Mouse (Mus musculus): Measurements from ENCODE around the gene Ankrd65.

Ankrd65 gene

GRCm38 (mm10) chr4:155774971-155775740 is 15.1 kb upstream of the Ankrd65 start:
- in situ Hi-C loops (cut with MboI, MseI) = no loop called here

GRCm38 (mm10) chr4:155775855-155776254 is 14.4 kb upstream of the Ankrd65 start:
- in situ Hi-C loops (cut with MboI, MseI) = no loop called here

DNA sequence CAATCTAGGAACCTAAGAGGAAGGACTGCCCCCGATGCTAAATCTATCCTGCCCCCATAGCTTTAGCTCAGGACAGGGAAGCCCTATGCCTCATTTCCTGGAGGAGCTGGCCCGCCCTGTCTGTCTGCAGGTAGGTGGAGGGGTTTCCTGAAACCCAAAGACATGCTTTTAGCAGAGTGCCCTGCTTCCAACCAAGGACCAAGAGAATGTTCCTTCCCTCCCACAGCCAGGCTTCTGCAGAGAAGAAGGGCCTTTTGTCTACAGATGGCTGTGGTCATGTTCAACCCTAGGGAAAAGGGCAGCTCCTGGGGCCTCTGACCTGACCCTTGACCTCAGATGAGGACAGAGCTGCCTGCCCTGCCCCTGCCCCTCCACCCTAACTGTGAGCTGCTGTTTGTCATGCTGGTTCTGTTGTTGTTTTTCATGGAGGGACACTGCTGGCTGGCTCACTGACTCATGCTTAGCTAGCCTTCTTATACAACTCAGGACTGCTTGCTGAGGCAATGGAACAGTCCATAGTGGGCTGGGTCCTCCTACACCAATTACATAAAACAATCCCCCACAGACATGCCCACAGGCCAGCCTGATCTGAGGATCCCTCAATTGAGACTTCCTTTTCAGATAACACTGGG is 13.4 kb upstream of the Ankrd65 start:
- in situ Hi-C loops (cut with MboI, MseI) = no loop called here

GRCm38 (mm10) chr4:155777816-155778215 is 12.4 kb upstream of the Ankrd65 start:
- in situ Hi-C loops (cut with MboI, MseI) = no loop called here

GRCm38 (mm10) chr4:155779498-155779897 is 10.7 kb upstream of the Ankrd65 start:
- in situ Hi-C loops (cut with MboI, MseI) = no loop called here

DNA sequence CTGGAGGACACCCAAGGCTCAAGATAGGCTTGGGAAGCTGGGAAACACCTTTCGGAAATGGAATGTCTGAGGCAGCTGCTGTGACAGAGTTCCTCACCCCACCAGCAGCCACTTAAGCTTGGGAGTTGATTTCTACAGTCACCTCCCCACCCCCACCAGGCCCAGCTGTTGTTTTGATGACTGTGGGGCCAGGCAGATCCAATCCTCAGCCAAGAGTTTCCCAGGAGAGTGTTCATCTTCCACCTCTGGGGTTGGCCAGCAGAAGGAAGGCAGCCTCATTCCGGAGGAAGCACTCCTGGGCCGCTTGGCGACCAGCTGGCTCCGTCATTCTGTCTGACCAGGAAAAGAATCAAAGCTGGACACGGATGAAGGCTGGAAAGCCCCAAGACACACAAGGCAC is 9.3 kb upstream of the Ankrd65 start:
- in situ Hi-C loops (cut with MboI, MseI) = no loop called here

DNA sequence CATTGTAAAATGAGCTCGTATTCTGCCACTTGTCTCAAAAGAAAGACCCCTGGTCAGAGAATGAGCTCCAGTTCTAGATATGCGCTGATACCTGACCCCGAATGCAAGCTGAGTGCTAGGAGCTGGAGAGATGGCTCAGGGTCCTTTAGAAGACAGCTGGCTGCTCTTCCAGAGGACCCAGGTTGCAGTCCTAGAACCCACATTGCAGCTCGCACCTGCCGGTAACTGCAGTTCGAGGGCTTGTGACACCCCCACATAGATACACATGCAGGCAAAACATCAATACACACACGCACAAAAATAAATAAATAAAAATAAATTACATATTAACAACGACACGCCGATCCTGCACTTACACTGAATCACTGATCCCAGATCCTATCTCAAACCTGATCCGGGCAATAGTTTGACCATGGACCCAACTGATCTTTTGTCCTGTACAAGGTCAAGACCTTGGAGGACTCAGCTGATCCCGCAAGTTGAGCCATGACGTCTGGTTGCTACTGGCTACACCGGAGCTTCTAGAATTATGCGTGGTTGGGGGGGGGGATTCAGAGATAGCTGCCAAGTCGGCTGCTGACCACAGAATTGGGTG is 6.7 kb upstream of the Ankrd65 start:
- in situ Hi-C loops (cut with MboI, MseI) = no loop called here

- in situ Hi-C loops (cut with MboI, MseI) = no loop called here
These were observed 6.0 kb upstream of the Ankrd65 start for GRCm38 (mm10) chr4:155784081-155784701.

DNA sequence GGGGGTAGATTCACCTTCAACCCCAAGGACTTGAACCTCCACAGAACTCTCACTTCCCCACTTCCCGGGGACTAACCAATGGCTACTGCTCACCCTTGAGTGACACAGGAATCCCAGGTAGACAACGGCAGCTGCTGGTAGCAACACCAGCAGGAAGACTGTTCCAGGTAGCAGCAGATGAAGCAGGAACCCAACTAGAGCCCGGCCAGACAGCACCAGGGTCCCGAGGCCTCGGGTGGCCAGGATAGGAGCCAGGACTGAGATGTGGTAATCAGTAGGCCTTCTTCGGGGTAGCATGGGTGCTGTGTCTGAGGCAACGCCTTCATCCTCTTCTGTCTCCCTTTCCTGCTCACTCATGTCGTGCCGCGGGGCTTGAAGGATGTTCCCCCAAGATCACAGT is 5.0 kb upstream of the Ankrd65 start:
- in situ Hi-C loops (cut with MboI, MseI) = loop anchor here (5.0 kb wide), 1 partner anchor 48 kb away; no protein-coding TSS in a partner anchor

DNA sequence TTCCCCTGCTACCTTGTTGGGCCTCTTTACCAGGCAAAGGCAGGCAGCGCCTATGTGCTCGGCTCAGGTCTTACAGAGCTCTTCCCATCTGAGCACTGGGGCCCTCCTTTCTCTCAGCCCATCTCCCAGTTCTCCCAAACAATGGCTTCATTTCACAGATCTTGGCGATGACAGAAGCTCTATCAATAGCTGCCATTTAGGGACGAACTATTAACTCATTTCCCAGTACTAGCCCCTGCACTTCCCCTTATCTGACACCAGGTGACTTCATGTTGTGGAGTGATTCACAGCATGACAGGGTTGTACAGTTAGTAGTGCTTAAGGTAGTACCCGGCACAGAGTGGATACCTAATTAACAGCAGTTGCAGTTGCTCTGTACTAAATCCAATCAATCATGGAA is 4.4 kb upstream of the Ankrd65 start, which contains the start of gene Tmem88b:
Tmem88b (minus strand) TSS at position 56 of the 400 bp plus-strand sequence.
- in situ Hi-C loops (cut with MboI, MseI) = loop anchor here (5.0 kb wide), 1 partner anchor 49 kb away; no protein-coding TSS in a partner anchor

DNA sequence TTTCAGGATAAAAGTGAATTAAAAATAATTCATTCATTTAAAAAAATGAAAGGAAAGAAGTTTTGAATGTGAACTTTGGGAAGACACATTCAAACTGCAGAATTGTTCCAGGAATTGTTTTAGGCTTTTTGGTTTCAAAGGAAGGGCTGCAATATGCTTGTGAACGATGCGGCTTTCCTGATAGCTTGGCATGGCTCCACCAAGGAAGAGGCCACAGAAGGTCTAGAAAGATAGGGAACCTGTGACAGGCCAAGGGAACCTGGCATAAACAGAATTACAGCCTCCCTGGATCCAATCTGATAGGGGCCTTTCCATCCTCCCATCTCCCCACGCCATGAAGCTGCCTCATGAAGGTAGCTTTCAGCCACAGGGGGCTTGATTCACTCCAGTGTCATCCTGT is 1.9 kb upstream of the Ankrd65 start:
- in situ Hi-C loops (cut with MboI, MseI) = loop anchor here (5.0 kb wide), 1 partner anchor 51 kb away; no protein-coding TSS in a partner anchor

DNA sequence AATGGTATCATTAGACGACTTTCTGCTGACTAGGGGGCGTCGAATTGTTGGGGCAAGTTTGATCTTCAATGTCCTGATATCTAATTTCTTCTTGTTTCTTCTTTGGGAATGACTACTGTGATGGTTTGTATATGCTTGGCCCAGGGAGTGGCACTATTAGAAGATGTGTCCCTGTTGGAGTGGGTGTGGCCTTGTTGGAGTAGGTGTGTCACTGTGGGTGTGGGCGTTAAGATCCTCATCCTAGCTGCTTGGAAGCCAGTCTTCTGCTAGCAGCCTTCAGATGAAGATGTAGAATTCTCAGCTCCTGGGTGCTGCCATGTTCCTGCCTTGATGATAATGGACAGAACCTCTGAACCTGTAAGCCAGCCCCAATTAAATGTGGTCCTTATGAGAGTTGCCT is 1.4 kb upstream of the Ankrd65 start:
- in situ Hi-C loops (cut with MboI, MseI) = loop anchor here (5.0 kb wide), 1 partner anchor 52 kb away; no protein-coding TSS in a partner anchor

- in situ Hi-C loops (cut with MboI, MseI) = no loop called here
These were observed 467 bp downstream of the Ankrd65 start for GRCm38 (mm10) chr4:155790650-155791161.

GRCm38 (mm10) chr4:155791240-155791933 is 1.1 kb downstream of the Ankrd65 start:
- in situ Hi-C loops (cut with MboI, MseI) = no loop called here

GRCm38 (mm10) chr4:155793730-155794129 is 3.5 kb downstream of the Ankrd65 start:
- in situ Hi-C loops (cut with MboI, MseI) = no loop called here

GRCm38 (mm10) chr4:155802075-155802474 is 11.8 kb downstream of the Ankrd65 start:
- in situ Hi-C loops (cut with MboI, MseI) = no loop called here

GRCm38 (mm10) chr4:155802741-155803339 is 12.6 kb downstream of the Ankrd65 start, which contains the start of gene Mrpl20:
Mrpl20 (plus strand) TSS chr4:155802878.
- in situ Hi-C loops (cut with MboI, MseI) = no loop called here

- in situ Hi-C loops (cut with MboI, MseI) = no loop called here
These were observed 13.3 kb downstream of the Ankrd65 start for GRCm38 (mm10) chr4:155803340-155804041.

DNA sequence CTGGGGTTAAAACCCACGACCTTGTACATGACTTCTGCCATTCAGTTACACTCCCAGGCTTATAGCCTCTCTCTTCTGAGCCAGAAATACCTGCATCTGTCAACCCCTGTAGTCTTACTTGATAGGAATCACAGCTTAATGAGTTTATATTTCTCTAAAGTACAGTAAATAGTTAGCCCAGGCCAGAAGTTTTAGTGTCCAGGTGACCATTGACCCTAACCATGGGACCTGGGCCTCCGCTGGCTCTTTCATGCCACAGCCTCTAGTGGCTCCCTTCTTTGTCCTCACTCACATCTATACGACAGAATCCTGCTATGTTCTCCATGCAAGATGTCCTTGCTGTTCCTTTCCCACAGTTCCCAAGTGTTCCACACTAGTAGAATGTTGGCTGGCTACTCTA is 17.6 kb downstream of the Ankrd65 start:
- in situ Hi-C loops (cut with MboI, MseI) = no loop called here
